Mouse (Mus musculus) myocyte (in vitro differentiated cells): Measurements from ENCODE around the gene Pin1.

Experiments
- CEBPB ChIP-seq: IDR thresholded peaks from 2 replicates; pipeline ENCODE4 v1.6.1; 2011; ENCODE audit warnings: mild to moderate bottlenecking, moderate library complexity; ENCODE audit not compliant: poor library complexity, insufficient read depth, severe bottlenecking
- MAX ChIP-seq: IDR thresholded peaks from one replicate; pipeline ENCODE4 v1.6.1; 2011; ENCODE audit warnings: low read depth, mild to moderate bottlenecking, control low read depth
- MYOD1 ChIP-seq, 3 experiments: IDR thresholded peaks; one replicate each; pipeline ENCODE4 v1.6.1; 2011; ENCODE audit warnings: control low read depth in 2 of 3, low read depth in 2 of 3, mild to moderate bottlenecking in 2 of 3, moderate library complexity in 1 of 3; ENCODE audit not compliant: insufficient read length in 2 of 3, control insufficient read depth in 1 of 3
- POLR2A ChIP-seq: IDR thresholded peaks from one replicate; pipeline ENCODE4 v1.6.1; 2011; ENCODE audit warnings: low read depth, mild to moderate bottlenecking, control low read depth, moderate library complexity; ENCODE audit not compliant: insufficient read length
- POLR2AphosphoS2 ChIP-seq: IDR thresholded peaks from one replicate; pipeline ENCODE4 v1.6.1; 2011; ENCODE audit warnings: low read depth, control low read depth; ENCODE audit not compliant: insufficient read length
- REST ChIP-seq: IDR thresholded peaks from one replicate; pipeline ENCODE4 v1.6.1; 2011; ENCODE audit warnings: mild to moderate bottlenecking, control low read depth, moderate library complexity; ENCODE audit not compliant: insufficient read depth, insufficient read length
- TCF12 ChIP-seq: IDR thresholded peaks from one replicate; pipeline ENCODE4 v1.6.1; 2011; ENCODE audit warnings: mild to moderate bottlenecking, control low read depth; ENCODE audit not compliant: poor library complexity, insufficient read depth, severe bottlenecking
- TCF3 ChIP-seq: IDR thresholded peaks from one replicate; pipeline ENCODE4 v1.6.1; 2011; ENCODE audit warnings: low read depth, control low read depth; ENCODE audit not compliant: insufficient read length
- USF1 ChIP-seq: IDR thresholded peaks from one replicate; pipeline ENCODE4 v1.6.1; 2011; ENCODE audit warnings: low read depth, mild to moderate bottlenecking, control low read depth, moderate library complexity

DNA sequence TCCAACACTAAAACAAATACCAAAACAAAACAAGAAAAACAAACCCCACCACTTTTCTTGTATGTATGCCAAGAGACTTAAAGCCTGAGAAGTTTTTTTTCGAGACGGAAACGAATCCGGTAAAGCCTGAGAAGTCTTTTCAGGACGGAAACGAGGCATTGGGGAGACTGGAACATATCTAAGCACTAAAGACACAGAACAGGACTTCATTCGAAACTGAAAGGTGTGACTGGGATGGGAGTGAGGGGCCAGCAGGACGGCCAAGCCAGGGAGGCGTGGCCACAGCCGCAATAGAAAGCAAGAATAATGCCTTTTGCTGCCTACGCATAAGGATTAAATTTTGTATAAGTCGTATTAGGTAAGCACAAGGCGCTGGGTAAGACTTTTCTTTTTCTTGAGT lies 8.1 kb upstream of the Pin1 start:
- no peak for TF ChIP-seq TCF12
- TF ChIP-seq MAX = no peak
- no peak for TF ChIP-seq MYOD1 (IDR thresholded peaks at IDR 0.05; ENCODE audit: control insufficient read depth in 1 of 3, insufficient read length in 2 of 3, low read depth in 2 of 3)
- no peak for TF ChIP-seq POLR2A
- TF ChIP-seq CEBPB = no peak
- TF ChIP-seq POLR2AphosphoS2 = no peak
- no peak for TF ChIP-seq REST
- no peak for TF ChIP-seq TCF3
- no peak for TF ChIP-seq USF1
